Mouse (Mus musculus) thymus, postnatal 14 days (tissue): ENCODE measurements around the gene Uts2.
"Not testable (repeated sequence)": the region's sequence is repeated elsewhere in the genome, so short reads cannot be mapped to it uniquely, and the experiment has no call there.

Experiments used
- DNase-seq: peaks from one replicate; pipeline ENCODE4 v3.0.0; 2021

Gene Uts2

GRCm38 (mm10) chr4:151017356-151017755, 20.5 kb downstream of the Uts2 start:
- DNase-seq, result not testable (repeated sequence)

DNA sequence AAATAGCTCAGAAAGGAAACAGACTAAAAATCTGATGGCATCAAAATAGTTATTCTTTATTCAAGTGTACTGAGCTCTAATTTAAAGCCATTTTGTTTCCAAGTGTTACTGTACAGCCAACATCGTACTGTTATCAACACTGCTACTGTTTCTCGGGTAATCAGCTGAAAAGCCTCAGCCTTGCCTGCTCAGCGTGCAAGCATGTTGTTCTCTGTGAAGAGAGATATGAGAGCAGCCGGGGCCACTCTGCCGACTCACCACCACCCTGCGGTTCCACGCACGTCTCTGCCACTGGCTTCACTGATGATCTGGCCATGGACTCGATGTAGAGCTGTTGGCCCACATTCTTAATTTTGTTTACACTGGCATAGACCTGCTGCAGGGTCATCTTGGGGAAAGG, 27.3 kb downstream of the Uts2 start:
- DNase-seq, result no peak

GRCm38 (mm10) chr4:151027001-151027400, 30.1 kb downstream of the Uts2 start:
- DNase-seq, result peak; percentile 34

- no peak for DNase-seq
These were observed 39.6 kb downstream of the Uts2 start for GRCm38 (mm10) chr4:151036521-151036920.

DNA sequence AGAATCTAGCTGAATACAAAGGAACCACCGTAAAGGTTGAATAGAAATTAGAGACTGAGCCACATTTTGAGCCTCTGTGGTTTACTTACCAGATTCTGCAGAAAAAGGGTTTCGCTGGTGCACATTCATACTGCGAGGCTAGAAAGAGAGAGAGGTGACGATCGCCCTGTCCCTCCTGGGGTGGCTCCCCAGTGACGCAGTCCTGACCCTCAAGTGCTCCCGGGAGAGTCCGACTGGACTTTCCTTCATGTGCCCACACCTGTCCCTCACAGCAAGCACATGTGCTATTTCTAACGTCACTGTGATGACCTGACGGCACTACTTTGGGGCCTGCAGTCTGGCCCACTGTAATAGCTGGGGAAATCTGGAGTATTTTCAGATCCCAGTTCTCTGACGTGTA, 40.9 kb downstream of the Uts2 start:
- no peak for DNase-seq

DNA sequence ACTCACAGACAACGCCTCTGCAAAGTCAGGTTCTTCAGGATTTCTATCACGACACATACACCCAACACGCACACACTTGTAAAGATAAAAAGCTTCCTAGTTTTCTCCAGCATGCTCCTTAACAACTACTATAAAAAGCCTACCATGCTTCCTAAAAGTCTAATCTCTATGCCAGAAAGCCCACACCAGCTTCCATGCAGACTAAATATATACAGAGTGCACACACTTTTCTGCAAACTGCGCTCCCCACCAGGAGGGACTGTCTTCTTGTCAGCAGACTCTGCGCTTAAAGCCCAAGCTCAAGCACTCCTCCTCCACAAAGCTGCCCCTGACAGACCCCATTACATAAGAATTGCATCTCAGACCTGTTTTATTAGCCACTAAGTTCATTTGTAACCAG, 44.6 kb downstream of the Uts2 start:
- DNase-seq, result no peak

GRCm38 (mm10) chr4:151043281-151043680, 46.4 kb downstream of the Uts2 start:
- no peak for DNase-seq

DNA sequence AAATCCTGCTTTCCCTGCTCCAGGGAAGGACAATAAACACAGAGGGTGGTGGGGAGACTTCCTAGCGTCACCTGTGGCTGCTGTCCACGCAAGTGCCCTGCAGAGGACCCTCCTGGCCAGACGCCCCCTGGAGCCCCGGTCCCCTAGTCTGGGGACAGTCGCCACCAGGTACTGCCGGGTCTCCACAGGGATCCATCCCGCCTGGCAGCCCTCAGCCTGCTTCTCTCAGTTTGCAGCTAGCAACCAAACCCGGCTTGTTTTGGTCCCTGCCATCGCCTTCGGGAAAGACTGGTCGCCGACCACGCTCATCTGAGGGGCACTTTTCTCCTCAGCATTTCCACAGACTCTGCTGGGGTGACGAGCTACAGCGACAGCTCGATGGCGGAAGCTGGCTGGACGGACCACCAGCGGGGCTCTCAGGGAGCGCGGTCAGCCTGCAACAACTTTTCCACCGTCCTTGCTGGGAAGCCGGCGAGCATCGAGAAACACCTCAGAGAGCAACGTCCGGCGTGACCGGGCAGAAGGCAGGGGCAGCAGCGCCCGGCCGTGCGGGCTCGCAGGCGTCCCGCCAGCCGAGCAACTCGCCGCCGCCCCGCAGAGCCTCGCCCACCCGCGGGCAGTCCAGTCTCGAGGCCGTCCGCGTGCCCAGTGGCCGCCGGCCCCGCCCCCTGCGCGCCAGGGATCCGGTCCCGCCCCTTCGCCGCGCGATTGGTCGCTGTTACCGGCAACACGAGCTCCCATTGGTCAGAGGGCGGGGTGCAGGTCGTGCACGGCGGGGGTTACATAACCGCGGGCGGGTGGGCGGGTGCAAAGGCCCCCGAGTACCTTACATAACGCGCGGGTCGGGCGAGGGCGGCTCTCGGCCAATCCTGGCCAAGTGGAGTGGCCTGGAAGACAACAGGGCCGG, 47.4 kb downstream of the Uts2 start, which contains the start of gene Per3:
Gene Per3 (minus strand): TSS at position 629 of the 907 bp plus-strand sequence.
- DNase-seq, result peak; percentile 94

DNA sequence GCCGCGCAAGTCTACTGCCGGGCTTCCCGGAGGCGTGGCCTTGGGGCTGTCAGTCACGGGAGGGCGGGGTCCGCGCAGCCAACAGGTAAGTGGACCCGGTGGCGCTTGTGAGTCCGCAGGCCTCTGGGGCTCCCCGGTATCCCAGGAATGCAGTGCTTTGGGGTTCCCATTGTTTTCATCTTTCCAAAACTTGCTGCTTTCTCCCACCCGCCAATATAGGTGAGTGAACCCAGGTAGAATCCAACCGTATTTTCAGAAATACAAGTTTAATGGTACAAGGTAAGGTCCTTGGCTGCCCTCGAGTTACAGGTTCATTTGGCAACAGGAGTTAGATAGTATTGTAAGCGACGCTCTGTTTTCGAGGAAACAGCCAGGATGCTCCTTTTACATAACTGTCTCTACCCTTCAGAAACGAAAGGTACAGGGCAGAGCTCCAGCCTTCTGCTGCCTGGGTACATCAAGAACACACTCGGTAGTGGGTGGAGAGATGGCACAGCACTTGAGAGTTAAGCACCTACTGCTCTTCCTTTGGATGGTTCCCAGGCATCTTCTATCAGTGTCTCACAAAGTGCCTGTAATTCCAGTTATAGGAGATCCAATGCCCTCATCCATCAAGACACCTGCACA, 48.2 kb downstream of the Uts2 start:
- no peak for DNase-seq

DNA sequence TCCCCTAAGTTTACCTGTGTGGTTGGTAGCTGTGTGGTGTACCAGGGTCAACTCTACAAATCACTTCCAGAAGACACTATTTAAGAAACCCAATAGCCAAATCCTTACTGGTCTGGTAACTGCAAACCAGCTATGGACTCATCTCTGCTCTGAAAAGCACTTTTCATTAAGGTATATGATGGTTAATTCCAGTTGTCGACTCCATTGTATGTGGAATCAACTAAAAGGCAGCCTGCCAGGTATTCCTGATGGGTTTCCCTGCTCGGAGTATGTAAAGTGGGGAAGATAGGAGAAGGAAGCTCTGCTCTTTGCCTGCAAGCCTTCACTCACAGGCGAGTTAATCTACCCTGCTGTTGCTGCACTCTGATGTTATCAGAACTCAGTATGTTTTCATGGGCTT, 49.6 kb downstream of the Uts2 start:
- no peak for DNase-seq

GRCm38 (mm10) chr4:151051162-151051561, 54.3 kb downstream of the Uts2 start:
- DNase-seq, result no peak
